Mouse (Mus musculus) neural tube, embryonic 14.5 days (tissue): ENCODE data around the gene Carm1. TPM values are rescaled to one million over a fixed set of nuclear protein-coding genes. Genes with fewer than 3 reads are reported as not detected.
"Not testable (repeated sequence)": the region's sequence is repeated elsewhere in the genome, so short reads cannot be mapped to it uniquely, and the experiment has no call there.

Experiments used
- ATAC-seq: fragments of 200-750 bp; cut with Nextera tagmentation; 2 replicates; pipeline ENCODE4 v1.8.0; 2017; ENCODE audit warnings: low read depth, mild to moderate bottlenecking, moderate TSS enrichment, moderate library complexity
- H3K27ac ChIP-seq: fragments of 300-500 bp; sonication (generic); 2 replicates; pipeline ENCODE4 v1.5.1; 2014; ENCODE audit warnings: low read depth, mild to moderate bottlenecking, control low read depth, low read length, moderate library complexity, mixed read lengths
- H3K27me3 ChIP-seq: fragments of 300-500 bp; sonication (generic); 2 replicates; pipeline ENCODE4 v1.6.1; 2014; ENCODE audit warnings: low read length; ENCODE audit not compliant: control insufficient read depth, insufficient read depth
- H3K36me3 ChIP-seq: fragments of 300-500 bp; sonication (generic); 2 replicates; pipeline ENCODE4 v1.6.1; 2014; ENCODE audit warnings: low read length, mixed read lengths; ENCODE audit not compliant: control insufficient read depth, insufficient read depth
- H3K4me1 ChIP-seq: fragments of 300-500 bp; sonication (generic); 2 replicates; pipeline ENCODE4 v1.6.1; 2014; ENCODE audit warnings: low read length; ENCODE audit not compliant: control insufficient read depth, insufficient read depth
- H3K4me2 ChIP-seq: fragments of 300-500 bp; sonication (generic); 2 replicates; pipeline ENCODE4 v1.6.1; 2014; ENCODE audit warnings: mild to moderate bottlenecking, low read depth, low read length, control low read depth
- H3K4me3 ChIP-seq: fragments of 300-500 bp; sonication (generic); 2 replicates; pipeline ENCODE4 v1.5.1; 2014; ENCODE audit warnings: low read depth, low read length, control low read depth, mixed read lengths
- H3K9ac ChIP-seq: fragments of 300-500 bp; sonication (generic); replicated peaks from 2 replicates; pipeline ENCODE4 v1.6.1; 2014; ENCODE audit warnings: low read depth, mild to moderate bottlenecking, control low read depth, low read length, mixed read lengths
- H3K9me3 ChIP-seq: fragments of 300-500 bp; sonication (generic); 2 replicates; pipeline ENCODE4 v1.6.1; 2016; ENCODE audit warnings: low read length; ENCODE audit not compliant: control insufficient read depth
- WGBS: fragments of 180-500 bp; shearing (Covaris S2); extraction: QIAGEN DNeasy Blood & Tissue Kit; methylation state at CpG from one replicate; pipeline ENCODE4 v1.1.7; 2014; 5-methylcytosine and 5-hydroxymethylcytosine counted together
- polyA plus RNA-seq: library from polyadenylated mRNA; unstranded; fragments of >200 nt; fragmentation: Nextera tagmentation; extraction: Ambion mirVana; gene quantifications from 2 replicates; pipeline ENCODE4 v1.2.1, GENCODE M21; 2014

Carm1 gene
- polyA plus RNA-seq, 1 experiment from 2014 or later, result 30.1 TPM

DNA sequence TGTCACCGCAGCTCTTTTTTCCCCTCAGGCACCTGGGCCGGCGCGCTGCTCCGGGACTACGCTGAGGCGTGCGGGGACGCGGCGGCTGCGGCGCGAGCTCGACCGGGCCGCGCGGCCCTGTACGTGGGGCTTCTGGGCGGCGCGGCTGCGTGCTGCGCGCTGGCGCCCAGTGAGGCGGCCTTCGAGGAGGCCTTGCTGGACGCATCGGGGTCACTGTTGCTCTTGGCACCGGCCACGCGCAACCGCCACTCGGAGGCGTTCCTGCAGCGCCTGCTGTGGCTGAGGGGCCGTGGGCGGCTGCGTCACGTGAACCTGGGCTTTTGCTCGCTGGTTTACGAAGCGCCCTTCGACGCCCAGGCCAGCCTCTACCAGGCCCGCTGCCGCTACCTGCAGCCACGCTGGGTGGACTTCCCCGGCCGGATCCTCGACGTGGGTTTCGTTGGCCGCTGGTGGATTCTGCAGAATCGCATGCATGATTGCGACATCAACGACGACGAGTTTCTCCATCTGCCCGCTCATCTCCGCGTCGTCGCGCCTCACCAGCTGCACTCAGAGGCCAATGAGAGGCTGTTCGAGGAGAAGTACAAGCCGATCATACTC is 46.5 kb downstream of the Carm1 start:
- peak overlapping the region; percentile 92 for H3K27ac ChIP-seq
- H3K27me3 ChIP-seq, result peaks cover 3% of the 10 kb centered on the region; the same call in 1 of the 2 replicates
- peak overlapping the region; percentile 85 for H3K9ac ChIP-seq
- H3K4me3 ChIP-seq, result peak overlapping the region; percentile 96
- no peaks in the 10 kb centered on the region for H3K9me3 ChIP-seq
- H3K4me1 ChIP-seq, result peaks cover 23% of the 10 kb centered on the region
- 1% methylated on average over 69 of the region's 69 CpGs for WGBS
- ATAC-seq, result peak; percentile 59
- peak overlapping the region; percentile 87 for H3K4me2 ChIP-seq
- H3K36me3 ChIP-seq, result peaks cover 32% of the 10 kb centered on the region

- not testable (repeated sequence) for H3K27me3 ChIP-seq, H3K9me3 ChIP-seq, H3K27ac ChIP-seq, ATAC-seq, H3K4me3 ChIP-seq, H3K9ac ChIP-seq
- peaks cover 21% of the 10 kb centered on the region for H3K36me3 ChIP-seq
- 90% methylated on average over 8 of the region's 8 CpGs for WGBS
- peaks cover 23% of the 10 kb centered on the region for H3K4me1 ChIP-seq
- H3K4me2 ChIP-seq, result peak overlapping the region; percentile 87
Observed at GRCm38 (mm10) chr9:21594350-21594749, 47.7 kb downstream of the Carm1 start.

DNA sequence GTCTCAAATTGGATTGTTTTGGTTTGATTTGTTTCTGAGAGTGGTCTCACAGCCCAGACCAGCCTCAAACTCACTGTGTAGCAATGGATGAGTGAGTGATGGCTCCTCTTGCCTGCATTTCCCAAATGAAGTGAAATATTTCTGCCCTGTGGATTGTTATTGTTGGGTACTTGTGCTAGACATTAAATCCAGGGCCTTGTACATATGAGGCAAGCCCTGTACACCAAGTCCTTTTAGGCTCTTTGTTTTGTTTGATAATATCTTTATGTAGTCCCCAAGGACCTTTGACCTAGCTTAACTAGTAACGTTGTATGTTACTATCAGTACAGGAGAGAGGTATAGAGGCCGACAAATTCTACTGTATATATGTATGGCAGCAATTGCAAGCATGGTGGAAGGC is 48.1 kb downstream of the Carm1 start:
- no peak overlapping the region for H3K4me3 ChIP-seq
- H3K4me2 ChIP-seq, result peak overlapping the region; percentile 15; the same call in 1 of the 2 replicates
- peaks cover 23% of the 10 kb centered on the region for H3K4me1 ChIP-seq
- WGBS, result 93% methylated on average over 2 of the region's 2 CpGs
- H3K9me3 ChIP-seq, result no peaks in the 10 kb centered on the region
- no peak overlapping the region for H3K9ac ChIP-seq
- H3K27ac ChIP-seq, result no peak overlapping the region
- H3K36me3 ChIP-seq, result peaks cover 16% of the 10 kb centered on the region
- peaks cover 3% of the 10 kb centered on the region; the same call in 1 of the 2 replicates for H3K27me3 ChIP-seq
- ATAC-seq, result no peak

DNA sequence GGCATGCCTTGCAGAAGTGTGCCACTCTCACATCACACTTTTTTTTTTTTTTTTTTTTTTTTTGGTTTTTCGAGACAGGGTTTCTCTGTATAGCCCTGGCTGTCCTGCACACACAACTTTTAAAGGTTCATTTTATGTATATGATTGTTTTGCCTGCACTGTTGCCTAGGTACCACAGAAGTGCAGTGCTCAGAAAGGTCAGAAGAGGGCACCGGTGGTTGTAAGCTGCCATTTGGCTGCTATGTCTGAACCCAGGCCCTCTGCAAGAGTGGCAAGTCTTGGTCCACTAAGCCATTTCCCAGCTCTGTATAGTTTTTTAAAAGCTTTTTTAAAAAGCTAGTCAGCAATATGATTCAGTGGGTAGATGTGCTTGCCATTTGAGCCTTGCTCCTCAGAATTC is 51.5 kb downstream of the Carm1 start:
- Histone ChIP-seq H3K4me3 (no peak overlapping the region), H3K9ac (no peak overlapping the region), H3K9me3 (no peaks in the 10 kb centered on the region), H3K27me3 (peaks cover under 1% of the 10 kb centered on the region; the same call in 1 of the 2 replicates), H3K4me2 (no peak overlapping the region), H3K27ac (no peak overlapping the region), H3K4me1 (peaks cover 15% of the 10 kb centered on the region), H3K36me3 (peaks cover 4% of the 10 kb centered on the region)
- no peak for ATAC-seq
- WGBS, result 33% methylated on average over 2 of the region's 2 CpGs

DNA sequence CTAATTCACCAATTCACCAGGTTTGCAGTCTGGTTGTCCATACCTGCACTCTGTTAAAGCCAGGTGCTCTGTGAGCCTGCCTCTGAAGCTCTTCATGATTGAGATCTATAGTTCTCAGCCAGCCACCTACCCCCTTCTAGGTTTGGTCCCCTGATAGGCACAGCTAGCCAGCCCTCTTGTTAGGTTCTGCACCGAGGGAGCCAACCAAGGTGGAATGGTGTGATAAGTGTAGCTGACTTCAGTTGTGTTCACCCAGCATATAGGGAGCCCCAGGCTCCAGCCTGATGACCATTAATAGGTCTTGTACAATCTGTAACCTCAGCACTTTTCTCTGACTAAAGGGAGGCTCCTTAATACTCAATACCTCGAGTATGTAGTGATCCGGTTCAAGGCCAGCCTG is 53.5 kb downstream of the Carm1 start:
- Histone ChIP-seq H3K27ac (no peak overlapping the region), H3K36me3 (no peaks in the 10 kb centered on the region; the same call in none of the 2 replicates), H3K9me3 (no peaks in the 10 kb centered on the region), H3K9ac (no peak overlapping the region), H3K27me3 (no peaks in the 10 kb centered on the region), H3K4me3 (no peak overlapping the region), H3K4me2 (no peak overlapping the region), H3K4me1 (no peaks in the 10 kb centered on the region; the same call in 1 of the 2 replicates)
- no peak for ATAC-seq
- WGBS, result 80% methylated on average over 3 of the region's 3 CpGs

GRCm38 (mm10) chr9:21601073-21601472 is 54.4 kb downstream of the Carm1 start:
- Histone ChIP-seq H3K4me3 (no peak overlapping the region), H3K27me3 (no peaks in the 10 kb centered on the region), H3K36me3 (no peaks in the 10 kb centered on the region; the same call in none of the 2 replicates), H3K9me3 (no peaks in the 10 kb centered on the region), H3K9ac (no peak overlapping the region), H3K4me1 (no peaks in the 10 kb centered on the region), H3K27ac (no peak overlapping the region), H3K4me2 (no peak overlapping the region)
- ATAC-seq, result no peak
- WGBS, result 94% methylated on average over 2 of the region's 2 CpGs

DNA sequence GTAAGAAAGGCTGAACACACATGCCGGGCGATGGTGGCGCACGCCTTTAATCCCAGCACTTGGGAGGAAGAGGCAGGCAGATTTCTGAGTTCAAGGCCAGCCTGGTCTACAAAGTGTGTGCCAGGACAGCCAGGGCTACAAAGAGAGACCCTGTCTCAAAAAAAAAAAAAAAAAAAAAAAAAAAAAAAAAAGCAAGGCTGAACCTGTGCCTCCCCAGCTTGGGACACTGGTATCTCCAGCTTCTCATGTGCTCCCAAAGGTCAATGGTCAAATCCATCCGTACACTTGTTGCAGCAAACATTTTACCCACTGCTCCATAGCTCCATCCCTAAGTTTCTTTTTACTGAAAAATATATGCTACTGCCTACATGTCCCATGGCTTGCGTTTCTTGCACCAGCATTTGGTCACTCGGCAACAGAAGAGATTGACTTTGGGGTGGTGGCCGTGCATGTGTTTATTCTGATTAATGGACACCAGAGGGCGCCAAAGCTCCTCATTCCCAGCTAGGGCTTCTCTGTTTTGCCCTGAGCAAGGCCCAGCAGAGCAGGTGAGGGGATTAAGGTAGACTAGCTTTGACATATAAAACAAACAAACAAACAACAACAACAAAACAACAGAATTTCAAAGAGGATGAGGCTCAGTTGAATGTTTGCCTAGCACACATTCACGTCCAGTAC is 55.2 kb downstream of the Carm1 start:
- no peaks in the 10 kb centered on the region for H3K4me1 ChIP-seq
- H3K36me3 ChIP-seq, result no peaks in the 10 kb centered on the region; the same call in 1 of the 2 replicates
- no peaks in the 10 kb centered on the region for H3K9me3 ChIP-seq
- no peak overlapping the region for H3K4me2 ChIP-seq
- H3K27me3 ChIP-seq, result no peaks in the 10 kb centered on the region
- no peak overlapping the region for H3K27ac ChIP-seq
- WGBS, result 50% methylated on average over 10 of the region's 10 CpGs
- no peak overlapping the region for H3K4me3 ChIP-seq
- peak; percentile 74 for ATAC-seq
- no peak overlapping the region for H3K9ac ChIP-seq

GRCm38 (mm10) chr9:21604119-21604518 is 57.4 kb downstream of the Carm1 start:
- no peak overlapping the region for H3K4me2 ChIP-seq
- WGBS, result 73% methylated on average over 5 of the region's 5 CpGs
- no peaks in the 10 kb centered on the region for H3K9me3 ChIP-seq
- H3K27me3 ChIP-seq, result no peaks in the 10 kb centered on the region
- no peak overlapping the region for H3K9ac ChIP-seq
- H3K4me1 ChIP-seq, result no peaks in the 10 kb centered on the region
- no peak overlapping the region for H3K27ac ChIP-seq
- no peaks in the 10 kb centered on the region; the same call in 1 of the 2 replicates for H3K36me3 ChIP-seq
- no peak overlapping the region for H3K4me3 ChIP-seq
- ATAC-seq, result no peak

- Histone ChIP-seq H3K27ac (no peak overlapping the region), H3K36me3 (no peaks in the 10 kb centered on the region), H3K27me3 (no peaks in the 10 kb centered on the region), H3K9ac (no peak overlapping the region), H3K4me2 (no peak overlapping the region), H3K4me1 (no peaks in the 10 kb centered on the region), H3K9me3 (no peaks in the 10 kb centered on the region), H3K4me3 (no peak overlapping the region)
- ATAC-seq, result no peak
- 73% methylated on average over 5 of the region's 5 CpGs for WGBS
Observed at GRCm38 (mm10) chr9:21605865-21606264, 59.2 kb downstream of the Carm1 start.
